ENCODE assay signal across 13 mouse cellular contexts in the genomic region with DNA sequence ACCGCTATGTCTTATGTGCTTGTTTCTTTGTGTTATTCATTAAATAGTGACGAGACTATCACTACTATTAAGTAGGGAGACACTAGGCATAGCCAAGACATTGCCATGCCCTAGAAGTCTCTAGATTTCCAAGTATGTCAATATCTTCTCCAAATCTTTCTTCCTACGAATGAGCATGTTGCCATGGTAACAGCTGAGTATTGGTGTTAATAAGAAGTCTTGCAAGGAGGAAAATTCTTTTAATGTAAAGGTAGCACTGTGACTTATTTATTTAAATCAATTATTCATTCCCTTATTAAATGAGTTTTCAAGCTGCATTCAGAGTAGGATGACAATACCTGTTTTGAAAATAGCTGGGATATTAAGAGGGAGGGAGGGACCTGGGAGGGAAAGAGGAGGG.
"Had no signal": no experiment of that assay in that cellular context is flagged by ENCODE, and none has a peak within 500 bp of the region (broad histone marks: within the 10 kb centered on the region; RNA-seq: fewer than 3 reads in every experiment).

No protein-coding gene starts in this region.

- H3K4me2 ChIP-seq: liver, embryonic 12.5 days; lung, embryonic 14.5 days; midbrain, embryonic 12.5 days; stomach, embryonic 15.5 days had no signal

- H3K27ac ChIP-seq: left cerebral cortex, adult 2 months; limb, embryonic 10.5 days; liver, embryonic 12.5 days; midbrain, embryonic 12.5 days; stomach, embryonic 15.5 days had no signal

- H3K36me3 ChIP-seq: limb, embryonic 10.5 days; liver, embryonic 12.5 days; midbrain, embryonic 12.5 days; stomach, embryonic 15.5 days had no signal

- H3K4me1 ChIP-seq: limb, embryonic 10.5 days; midbrain, embryonic 12.5 days; stomach, embryonic 15.5 days had no signal

- ATAC-seq: liver, embryonic 12.5 days had no signal

- DNase-seq: kidney, adult 2 months; kidney, postnatal 25 days; lung, embryonic 14.5 days; lung, postnatal 10 days; lung, postnatal 4 days; right cerebral cortex, postnatal 14 days; thymus, adult 2 months; thymus, postnatal 25 days had no signal

- H3K9ac ChIP-seq: liver, embryonic 12.5 days; lung, embryonic 14.5 days; midbrain, embryonic 12.5 days; stomach, embryonic 15.5 days had no signal

- H3K9me3 ChIP-seq: limb, embryonic 10.5 days; liver, embryonic 12.5 days; midbrain, embryonic 12.5 days; stomach, embryonic 15.5 days had no signal

- H3K4me3 ChIP-seq: left cerebral cortex, adult 2 months; limb, embryonic 10.5 days; liver, embryonic 12.5 days; midbrain, embryonic 12.5 days; stomach, embryonic 15.5 days had no signal

- H3K27me3 ChIP-seq: liver, embryonic 12.5 days; midbrain, embryonic 12.5 days; stomach, embryonic 15.5 days had no signal
